Mouse (Mus musculus): Measurements from ENCODE around the gene Sept9.
A peak's percentile ranks its signal among the peaks of the same experiment; 100 is the strongest.

Gene Sept9

GRCm38 (mm10) chr11:117248734-117249248, 49.3 kb downstream of the Sept9 start:
- DNase-seq = peak; percentile 18

GRCm38 (mm10) chr11:117249282-117249984, 50.0 kb downstream of the Sept9 start:
- no peak for DNase-seq

- no peak for DNase-seq
Measured at GRCm38 (mm10) chr11:117249985-117250928, 50.8 kb downstream of the Sept9 start.

GRCm38 (mm10) chr11:117251755-117252154, 52.3 kb downstream of the Sept9 start:
- DNase-seq = no peak

GRCm38 (mm10) chr11:117252846-117253245, 53.4 kb downstream of the Sept9 start:
- no peak for DNase-seq

GRCm38 (mm10) chr11:117254161-117255107, 55.0 kb downstream of the Sept9 start:
- DNase-seq = no peak

- DNase-seq = no peak
Measured at GRCm38 (mm10) chr11:117255108-117255489, 55.6 kb downstream of the Sept9 start.

GRCm38 (mm10) chr11:117256088-117256487, 56.6 kb downstream of the Sept9 start:
- no peak for DNase-seq

GRCm38 (mm10) chr11:117256840-117257239, 57.4 kb downstream of the Sept9 start:
- no peak for DNase-seq

- no peak for DNase-seq
Measured at GRCm38 (mm10) chr11:117257266-117257665, 57.8 kb downstream of the Sept9 start.

GRCm38 (mm10) chr11:117257842-117258241, 58.4 kb downstream of the Sept9 start:
- DNase-seq = no peak

- DNase-seq = no peak
Measured at GRCm38 (mm10) chr11:117259178-117259960, 59.9 kb downstream of the Sept9 start.

- no peak for DNase-seq
Measured at GRCm38 (mm10) chr11:117260631-117261030, 61.2 kb downstream of the Sept9 start.

- peak; percentile 73 for DNase-seq
Measured at GRCm38 (mm10) chr11:117263096-117263808, 63.8 kb downstream of the Sept9 start.

- no peak for DNase-seq
Measured at GRCm38 (mm10) chr11:117264162-117265021, 64.9 kb downstream of the Sept9 start.

GRCm38 (mm10) chr11:117265270-117265980, 66.0 kb downstream of the Sept9 start:
- DNase-seq = no peak

- peak; percentile 91 for DNase-seq
Measured at GRCm38 (mm10) chr11:117265981-117266905, 66.8 kb downstream of the Sept9 start.

Data from kidney, adult 11 months (tissue).